Mouse (Mus musculus) megakaryocyte, embryonic 14.5 days (primary cell): ENCODE results near the gene Ispd.

Experiments used
- FLI1 ChIP-seq: IDR thresholded peaks from 2 replicates; pipeline ENCODE4 v1.6.1; 2012; ENCODE audit warnings: low read length, inconsistent platforms, mixed read lengths
- GATA1 ChIP-seq: IDR thresholded peaks from 3 replicates; pipeline ENCODE4 v1.6.1; 2012; ENCODE audit warnings: mixed read lengths, low read length, inconsistent platforms, borderline replicate concordance

GRCm38 (mm10) chr12:36380254-36380653 is 996 bp upstream of the Ispd start:
- TF ChIP-seq GATA1 (no peak), FLI1 (no peak)
